Comparison of ENCODE assay signal across 8 mouse cellular contexts in genomic region chr10:68137151-68137833, GRCm38 (mm10).
A peak's percentile ranks its signal among the peaks of the same experiment; 100 is the strongest.
DNase-seq lines count a peak whose midpoint lies in the region; ATAC-seq and TF ChIP-seq lines count a peak whose summit lies in the region.

No protein-coding gene starts in this region.

- H3K4me3 ChIP-seq in kidney, postnatal 0 days (replicated peaks; ENCODE audit: low read depth, low read length): no peak overlapping the region
- H3K4me3 ChIP-seq in intestine, embryonic 14.5 days (ENCODE audit: low read depth, low read length): no peak overlapping the region
- no peak overlapping the region for H3K4me3 ChIP-seq in neural tube, embryonic 12.5 days

- intact Hi-C loops in left cerebral cortex, postnatal 14 days (cut with DNase I): no loop called here

- H3K27ac ChIP-seq in kidney, postnatal 0 days: peak overlapping the region; percentile 93
- H3K27ac ChIP-seq in intestine, embryonic 14.5 days (ENCODE audit: low read depth): peak overlapping the region; percentile 85
- no peak overlapping the region for H3K27ac ChIP-seq in neural tube, embryonic 12.5 days

- no peaks in the 10 kb centered on the region for H3K9me3 ChIP-seq in kidney, postnatal 0 days (replicated peaks; ENCODE audit: low read length)
- H3K9me3 ChIP-seq in intestine, embryonic 14.5 days (ENCODE audit: control insufficient read depth, low read length): no peaks in the 10 kb centered on the region
- no peaks in the 10 kb centered on the region; the same call in 1 of the 2 replicates for H3K9me3 ChIP-seq in neural tube, embryonic 12.5 days

- peak overlapping the region; percentile 70 for H3K4me2 ChIP-seq in kidney, postnatal 0 days (ENCODE audit: low read length)
- H3K4me2 ChIP-seq in intestine, embryonic 14.5 days (ENCODE audit: low read length): peak overlapping the region; percentile 66
- H3K4me2 ChIP-seq in neural tube, embryonic 12.5 days (replicated peaks): peak overlapping the region; percentile 67

- no peak for DNase-seq in kidney, postnatal 0 days (ENCODE audit: low spot score)
- DNase-seq in kidney, postnatal 14 days: no peak
- peak; percentile 57 for DNase-seq in embryo, embryonic 10 days (ENCODE audit: low spot score)
- no peak for DNase-seq in intestine, embryonic 14.5 days (ENCODE audit: low spot score)
- DNase-seq in right cerebral cortex, postnatal 25 days: no peak
- no peak for DNase-seq in right cerebral cortex, postnatal 36 days (ENCODE audit: low spot score in 2 of 2)
- no peak for DNase-seq in left cerebral cortex, postnatal 14 days (ENCODE audit: low spot score in 2 of 2)

- H3K36me3 ChIP-seq in kidney, postnatal 0 days (ENCODE audit: insufficient read depth, low read length): peaks cover 5% of the 10 kb centered on the region; the same call in 1 of the 2 replicates
- peaks cover 20% of the 10 kb centered on the region for H3K36me3 ChIP-seq in intestine, embryonic 14.5 days (ENCODE audit: control insufficient read depth, insufficient read depth, low read length)
- H3K36me3 ChIP-seq in neural tube, embryonic 12.5 days: peaks cover 12% of the 10 kb centered on the region

- no peaks in the 10 kb centered on the region for H3K27me3 ChIP-seq in kidney, postnatal 0 days (ENCODE audit: insufficient read depth, low read length)
- H3K27me3 ChIP-seq in intestine, embryonic 14.5 days (replicated peaks; ENCODE audit: control insufficient read depth, insufficient read depth, low read length): no peaks in the 10 kb centered on the region
- H3K27me3 ChIP-seq in neural tube, embryonic 12.5 days (replicated peaks): no peaks in the 10 kb centered on the region

- H3K9ac ChIP-seq in kidney, postnatal 0 days (ENCODE audit: low read depth, low read length): no peak overlapping the region
- H3K9ac ChIP-seq in intestine, embryonic 14.5 days (ENCODE audit: low read length): 0 out of 2 replicates have a peak overlapping the region, but pooled peaks have one; percentile 53
- H3K9ac ChIP-seq in neural tube, embryonic 12.5 days: no peak overlapping the region

- ATAC-seq in kidney, postnatal 0 days (replicated peaks; ENCODE audit: low FRiP score, low read depth): no peak
- no peak for ATAC-seq in intestine, embryonic 14.5 days (replicated peaks; ENCODE audit: low FRiP score, low TSS enrichment, low read depth)
- ATAC-seq in neural tube, embryonic 12.5 days (ENCODE audit: low FRiP score, low read depth): peak; percentile 45

- peaks cover 32% of the 10 kb centered on the region for H3K4me1 ChIP-seq in kidney, postnatal 0 days (replicated peaks; ENCODE audit: insufficient read depth, low read length)
- peaks cover 30% of the 10 kb centered on the region for H3K4me1 ChIP-seq in intestine, embryonic 14.5 days (replicated peaks; ENCODE audit: control insufficient read depth, insufficient read depth, low read length)
- peaks cover 30% of the 10 kb centered on the region for H3K4me1 ChIP-seq in neural tube, embryonic 12.5 days

- 72% methylated on average over 11 of the region's 11 CpGs for WGBS in kidney, postnatal 0 days
- 80% methylated on average over 11 of the region's 11 CpGs for WGBS in intestine, embryonic 14.5 days
- WGBS in neural tube, embryonic 12.5 days: 23% methylated on average over 11 of the region's 11 CpGs

- TF ChIP-seq CTCF in kidney, postnatal 0 days (IDR thresholded peaks at IDR 0.05; ENCODE audit: low read depth): no peak
